Mouse (Mus musculus) CD4-positive, CD25-positive, alpha-beta regulatory T cell, adult 4 months (primary cell): ENCODE data around the gene Coq4. TPM values are rescaled to one million over a fixed set of nuclear protein-coding genes. Genes with fewer than 3 reads are reported as not detected.
"Not testable (repeated sequence)": the region's sequence is repeated elsewhere in the genome, so short reads cannot be mapped to it uniquely, and the experiment has no call there.

ENCODE experiments used
- ATAC-seq: one replicate; pipeline ENCODE4 v1.8.0; 2017
- polyA plus RNA-seq, 2 experiments: library from polyadenylated mRNA; unstranded; fragments of 100-300 nt; shearing (Covaris generic); gene quantifications; one replicate each; pipeline ENCODE4 v1.2.1; 2017

Coq4 gene
- polyA plus RNA-seq = 10 to 100 TPM in 1 of 2 experiments, 1 to 10 TPM in 1; 5.0 to 11.6 TPM

DNA sequence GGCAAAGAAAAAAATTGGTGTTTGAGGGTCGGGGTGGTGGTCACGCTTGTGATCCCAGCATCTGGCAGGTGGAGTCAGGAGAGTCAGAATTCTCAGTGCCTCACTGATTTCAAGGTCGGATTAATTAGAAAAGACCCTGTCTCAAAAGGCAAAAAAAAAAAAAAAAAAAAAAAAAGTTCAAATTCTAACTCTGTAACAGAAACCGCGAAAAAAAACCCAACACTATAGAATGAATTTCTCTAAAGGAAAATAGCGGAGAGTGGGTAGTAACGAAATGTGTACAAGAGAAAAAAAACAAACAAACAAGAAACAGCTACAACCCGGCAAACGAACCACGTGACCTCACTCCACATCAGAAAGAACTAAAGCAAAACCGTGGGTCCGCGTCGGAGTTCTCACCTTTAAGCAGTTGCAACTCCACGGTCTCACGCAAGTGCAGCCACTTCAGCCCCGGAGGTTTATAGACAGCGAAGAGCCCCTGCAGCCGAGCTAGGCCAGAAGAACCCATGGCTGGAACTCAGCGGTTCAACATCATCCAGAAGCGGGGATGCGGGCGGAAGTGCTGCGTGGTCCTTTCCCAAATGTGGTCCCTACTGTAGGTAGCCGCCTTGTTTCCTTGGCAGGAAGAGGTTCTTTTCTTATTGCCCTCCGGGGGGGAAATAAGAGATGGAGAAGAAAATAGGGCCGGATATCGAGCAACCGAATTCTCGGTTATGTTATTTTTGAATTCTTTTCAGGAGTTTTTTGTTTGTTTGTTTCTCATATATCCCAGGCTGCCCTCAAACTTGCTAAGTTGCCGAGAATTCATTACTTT, at the start of gene Coq4:
Gene Coq4, plus strand, starts transcription at position 390 of the 814 bp plus-strand sequence.
- ATAC-seq = peak; percentile 92

DNA sequence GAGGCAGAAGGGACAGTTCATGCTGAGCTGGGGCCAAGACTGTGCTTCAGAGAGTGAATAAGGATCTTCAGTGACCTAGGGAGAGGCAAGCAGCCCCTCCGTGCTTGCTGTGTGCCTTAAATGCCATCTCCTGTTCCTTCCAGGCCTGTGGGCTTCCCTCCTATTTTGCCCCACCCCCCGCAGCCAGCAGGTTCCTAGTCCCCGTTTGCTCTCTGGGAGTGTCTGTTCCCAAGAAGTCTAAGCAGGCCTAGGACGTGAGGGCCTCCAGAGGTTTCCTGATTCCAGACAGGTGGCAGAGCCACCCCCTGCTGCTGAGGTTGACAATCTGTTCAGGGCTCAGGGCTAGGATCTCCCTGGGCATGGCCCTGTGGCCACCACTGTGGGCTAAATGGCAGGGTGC, 48.5 kb upstream of the Coq4 start:
- no peak for ATAC-seq

DNA sequence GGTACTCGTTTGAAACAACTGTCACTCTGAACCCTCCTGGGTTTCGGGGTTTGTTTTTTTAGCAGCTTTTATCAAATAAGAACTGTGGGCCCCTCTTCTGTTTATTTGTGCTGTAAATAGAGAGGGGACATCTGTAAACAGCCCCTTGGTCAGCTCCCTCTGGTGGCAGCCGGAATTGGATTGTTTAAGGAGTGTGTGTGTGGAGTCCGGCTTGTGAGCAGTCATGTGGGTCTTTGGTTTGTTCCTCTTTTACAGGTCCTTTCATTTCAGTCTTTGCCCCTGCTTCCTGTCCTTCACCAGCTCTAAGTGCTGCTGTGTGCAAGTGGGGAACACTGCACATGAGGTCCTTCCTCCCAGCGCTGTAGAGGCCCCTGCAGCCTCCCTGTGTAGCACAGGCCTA, 47.9 kb upstream of the Coq4 start:
- ATAC-seq = no peak

DNA sequence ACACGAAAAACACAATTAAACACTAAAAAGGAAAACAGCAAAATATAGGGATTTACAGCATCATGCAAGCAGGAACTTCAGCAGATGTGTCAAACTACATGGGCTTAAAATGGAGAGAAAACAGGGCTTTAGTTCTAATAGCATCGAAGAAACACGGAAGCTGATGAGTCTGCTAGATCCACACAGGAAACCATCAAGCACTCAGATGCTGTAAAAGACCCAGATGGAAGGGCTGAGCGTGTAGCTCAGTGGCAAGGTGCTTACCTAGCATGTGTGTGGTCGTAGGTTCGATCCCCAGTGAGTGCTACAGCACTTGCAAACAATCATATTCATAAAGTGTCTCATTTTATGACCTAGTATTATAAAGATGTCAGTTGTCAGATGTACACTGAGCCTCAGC, 46.1 kb upstream of the Coq4 start:
- ATAC-seq = no peak

DNA sequence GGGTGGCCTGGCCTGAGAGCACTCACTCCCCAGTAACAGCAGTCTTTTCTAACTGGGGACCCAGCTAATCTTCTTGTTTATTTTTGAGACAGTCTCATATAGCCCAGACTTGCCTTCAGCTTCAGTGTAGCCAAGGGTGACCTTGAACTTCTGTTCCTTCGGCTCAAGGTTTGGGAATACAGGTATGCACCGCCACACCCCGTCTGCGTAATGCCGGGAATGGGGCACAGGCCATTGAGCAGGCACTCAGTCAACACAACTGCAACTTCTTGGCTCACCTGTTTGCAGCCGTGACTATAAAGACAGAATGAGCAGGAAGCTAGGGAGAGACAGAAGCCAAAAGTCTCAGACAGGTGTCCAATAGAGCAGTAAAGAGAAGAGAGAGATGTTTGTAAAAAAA, 43.0 kb upstream of the Coq4 start:
- ATAC-seq = no peak

DNA sequence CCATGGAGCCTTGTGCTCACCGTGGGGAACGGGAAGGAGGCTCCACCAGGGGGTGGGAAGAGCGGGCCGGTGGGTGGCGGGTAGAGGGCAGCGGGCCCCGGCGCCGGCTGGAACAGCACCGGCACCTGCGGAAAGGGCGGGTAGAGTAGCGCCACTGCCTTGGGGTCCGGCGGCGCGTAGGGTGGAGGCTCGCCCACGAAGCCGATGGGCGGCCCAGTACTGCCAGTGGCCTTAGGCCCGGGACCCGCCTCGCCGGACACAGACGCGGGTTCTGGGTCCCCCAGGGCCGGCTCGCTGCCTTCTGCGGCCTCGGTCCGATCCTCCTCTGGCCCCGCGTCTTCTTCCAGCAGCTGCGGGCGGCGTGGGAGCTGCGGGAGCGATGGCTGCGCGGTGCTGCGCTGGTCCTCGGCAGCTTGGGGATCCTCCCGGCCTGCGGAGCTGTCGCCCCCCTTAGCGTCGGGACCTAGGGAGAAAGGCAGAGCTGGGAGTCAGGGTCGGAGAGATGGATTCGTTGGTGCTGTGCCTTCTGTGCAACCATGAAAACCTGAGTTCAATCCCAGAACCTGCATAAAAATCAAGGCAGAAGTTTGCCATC, 40.0 kb upstream of the Coq4 start:
- no peak for ATAC-seq

DNA sequence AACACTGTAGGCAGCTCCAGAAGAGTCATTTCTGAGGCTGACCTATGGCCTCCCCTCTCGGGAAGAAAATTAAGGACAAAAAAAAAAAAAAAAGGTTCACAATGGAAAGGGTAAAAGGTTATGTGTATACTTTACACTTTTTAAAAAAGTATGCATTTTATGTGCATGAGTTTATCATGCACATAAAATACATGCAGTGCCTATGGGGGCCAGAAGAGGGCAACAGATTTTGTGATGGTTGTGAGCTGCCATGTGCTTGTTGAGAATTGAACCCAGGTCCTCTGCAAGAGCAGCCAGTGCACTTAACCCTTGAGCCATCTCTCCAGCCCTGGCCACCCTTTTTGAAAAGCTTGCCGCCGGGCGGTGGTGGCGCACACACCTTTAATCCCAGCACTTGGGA, 39.4 kb upstream of the Coq4 start:
- no peak for ATAC-seq

DNA sequence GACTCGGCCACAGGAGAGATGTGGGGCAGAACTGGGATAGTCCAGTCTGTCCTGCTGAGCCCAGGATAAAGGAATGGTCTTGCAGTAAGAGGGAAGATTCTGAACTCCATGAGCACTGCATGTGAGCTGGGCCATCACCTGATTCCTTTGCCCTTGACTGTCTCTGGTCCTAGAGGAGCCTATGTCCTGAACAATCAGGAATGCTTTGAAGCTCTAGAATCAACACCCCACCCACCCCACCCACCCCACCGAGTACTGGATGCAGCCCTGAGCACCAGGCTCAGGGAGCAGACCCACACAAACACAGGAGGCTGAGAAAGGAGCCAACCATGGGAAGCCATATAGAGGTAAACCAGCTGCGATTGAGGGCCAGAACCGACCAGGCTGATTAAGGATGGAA, 38.8 kb upstream of the Coq4 start:
- no peak for ATAC-seq

DNA sequence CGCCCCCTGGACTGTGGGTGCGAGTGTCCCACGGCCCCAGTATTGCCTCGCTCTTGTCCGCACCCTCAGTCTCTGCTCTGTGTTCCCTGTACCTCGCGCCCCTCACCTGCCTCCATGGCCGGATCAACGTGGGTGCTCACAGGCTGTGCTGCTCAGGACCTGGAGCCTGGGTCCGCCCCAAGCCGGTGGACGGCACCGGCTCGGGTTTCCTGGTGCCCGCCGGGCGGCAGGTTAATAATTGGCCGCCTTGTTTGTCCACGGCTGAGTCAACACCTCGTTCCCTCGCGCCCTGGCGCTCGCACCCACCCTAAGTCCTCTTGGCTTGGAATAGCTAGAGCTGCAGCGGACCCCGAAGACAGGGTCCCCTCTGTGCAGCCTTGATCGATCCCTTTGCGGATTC, 35.8 kb upstream of the Coq4 start, which contains the start of gene Gm13420:
Gene Gm13420, minus strand, starts transcription at position 189 of the 400 bp plus-strand sequence.
- no peak for ATAC-seq

DNA sequence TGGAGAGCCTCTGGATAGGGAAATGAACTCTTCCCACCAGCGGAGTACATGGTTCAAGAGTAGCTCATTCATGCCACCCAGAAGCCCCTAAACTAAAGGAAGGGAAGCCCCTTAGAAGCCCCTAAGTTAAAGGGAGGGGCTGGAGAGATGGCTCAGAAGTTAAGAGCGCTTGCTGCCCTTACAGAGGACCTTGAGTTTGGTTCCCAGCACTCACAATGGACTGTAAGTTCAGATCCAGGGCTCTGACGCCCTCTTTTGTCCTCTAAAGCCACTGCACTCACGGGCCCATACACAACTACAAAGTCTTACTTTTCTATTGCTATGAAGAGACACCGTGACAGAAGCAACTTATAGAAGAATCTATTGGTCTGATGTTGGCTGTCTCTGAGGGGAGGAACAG, 34.9 kb upstream of the Coq4 start:
- ATAC-seq = no peak

DNA sequence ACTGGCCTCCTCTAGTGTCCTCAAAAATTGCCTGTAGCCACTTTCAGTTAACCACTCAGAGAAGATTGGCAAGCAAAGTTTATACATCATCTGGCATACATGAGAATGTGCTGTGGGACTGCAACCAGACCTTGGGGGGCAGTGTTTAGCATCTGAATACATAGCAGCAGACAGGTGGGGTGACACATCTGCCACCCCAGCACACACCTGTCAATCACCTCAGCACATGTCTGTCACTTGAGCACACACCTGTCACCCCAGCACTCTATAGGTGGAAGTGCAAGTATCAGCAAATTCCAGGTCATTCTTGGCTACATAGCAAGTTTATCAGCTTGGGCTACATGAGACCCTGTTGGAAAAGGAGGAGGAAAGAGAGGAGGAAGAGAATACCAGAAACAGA, 31.6 kb upstream of the Coq4 start:
- ATAC-seq = no peak

DNA sequence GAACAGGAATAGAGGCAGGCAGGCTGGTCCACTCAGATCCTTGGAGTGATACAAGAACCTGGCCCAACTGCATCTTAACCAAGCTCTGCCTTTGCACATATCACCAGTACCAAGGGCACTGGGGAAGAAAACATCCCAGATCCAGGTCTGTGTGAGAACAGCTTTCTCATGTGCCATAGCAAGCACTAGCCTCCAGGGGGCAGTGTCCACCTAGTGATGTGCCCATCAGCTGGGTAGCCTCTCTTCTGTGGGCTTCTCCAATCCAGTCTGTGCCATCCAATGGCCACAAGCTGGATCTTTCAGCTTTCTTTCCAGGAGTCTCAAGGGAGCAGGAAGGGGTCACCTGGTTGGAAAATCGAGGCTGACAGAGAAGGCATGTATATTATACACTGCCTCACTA, 22.5 kb upstream of the Coq4 start:
- ATAC-seq = peak; percentile 37

DNA sequence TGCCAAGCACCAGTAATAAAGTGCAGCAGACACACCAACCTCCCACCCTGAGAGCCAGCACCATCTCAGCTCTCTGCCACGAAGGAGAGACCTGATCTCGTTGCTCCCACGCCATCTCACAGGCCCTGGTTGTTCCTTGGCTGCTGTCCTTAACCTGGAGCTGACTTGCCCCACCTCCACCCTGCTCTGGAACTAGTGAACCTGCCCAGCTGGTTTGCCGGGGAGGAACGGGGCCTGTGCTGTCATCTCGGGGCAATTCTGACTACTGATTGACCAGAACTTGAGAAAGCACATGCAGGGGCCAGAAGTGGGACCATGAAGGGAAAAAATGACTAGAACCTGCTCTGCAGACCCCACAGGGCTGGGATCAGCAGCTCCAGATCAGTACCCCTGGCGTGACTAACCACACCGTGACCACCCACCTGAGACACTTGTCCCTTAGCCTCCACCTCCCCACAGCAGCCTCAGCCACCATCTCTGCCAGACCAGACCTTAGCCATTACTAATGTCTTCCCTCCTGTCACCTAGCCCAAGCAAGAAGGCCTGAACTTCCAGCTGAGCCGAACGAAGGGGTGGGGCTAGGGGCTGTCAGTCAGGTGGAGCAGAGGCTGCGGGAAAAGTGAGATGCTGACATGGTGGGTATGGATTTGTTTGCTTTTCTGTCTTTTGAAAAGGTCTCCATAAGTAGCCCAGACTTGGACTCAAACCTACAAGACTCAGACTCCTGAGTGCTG, 19.1 kb upstream of the Coq4 start:
- no peak for ATAC-seq

DNA sequence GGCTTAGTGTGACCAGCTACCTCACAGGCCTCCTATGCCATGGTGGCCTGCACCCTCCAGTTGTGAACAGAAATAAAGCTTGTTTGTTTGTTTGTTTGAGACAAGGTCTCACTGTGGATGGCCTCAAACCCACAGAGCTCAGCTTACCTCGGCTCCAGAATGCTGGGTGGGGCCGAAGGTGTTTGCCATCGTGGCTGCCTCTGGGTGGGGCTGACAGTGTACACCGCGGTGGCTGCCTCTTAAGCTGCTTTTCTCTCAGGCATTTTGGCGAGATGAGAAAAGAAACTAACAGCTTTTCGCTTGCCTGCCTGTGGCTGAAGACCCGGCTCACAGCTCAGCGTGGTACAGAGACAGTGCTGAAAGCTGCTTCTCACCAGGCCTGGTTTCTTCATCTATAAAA, 18.4 kb upstream of the Coq4 start:
- ATAC-seq = no peak

DNA sequence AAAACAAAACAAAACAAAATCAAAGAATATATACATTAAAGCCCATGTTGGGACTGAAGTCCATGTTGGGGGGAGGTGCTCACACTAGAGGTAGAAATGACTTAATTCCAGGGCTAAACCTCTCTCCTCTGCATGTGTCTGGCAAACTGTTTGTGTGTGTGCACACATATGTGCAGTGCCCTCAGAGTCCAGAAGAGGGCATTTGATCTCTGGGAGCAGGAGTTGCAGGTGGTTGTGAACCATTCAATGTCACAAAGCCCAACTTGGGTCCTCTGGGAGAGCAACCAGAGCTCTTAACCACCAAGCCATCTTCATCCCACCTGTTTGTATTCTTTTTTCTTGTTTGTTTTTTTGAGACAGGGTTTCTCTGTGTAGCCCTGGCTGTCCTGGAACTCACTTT, 17.1 kb upstream of the Coq4 start:
- no peak for ATAC-seq

DNA sequence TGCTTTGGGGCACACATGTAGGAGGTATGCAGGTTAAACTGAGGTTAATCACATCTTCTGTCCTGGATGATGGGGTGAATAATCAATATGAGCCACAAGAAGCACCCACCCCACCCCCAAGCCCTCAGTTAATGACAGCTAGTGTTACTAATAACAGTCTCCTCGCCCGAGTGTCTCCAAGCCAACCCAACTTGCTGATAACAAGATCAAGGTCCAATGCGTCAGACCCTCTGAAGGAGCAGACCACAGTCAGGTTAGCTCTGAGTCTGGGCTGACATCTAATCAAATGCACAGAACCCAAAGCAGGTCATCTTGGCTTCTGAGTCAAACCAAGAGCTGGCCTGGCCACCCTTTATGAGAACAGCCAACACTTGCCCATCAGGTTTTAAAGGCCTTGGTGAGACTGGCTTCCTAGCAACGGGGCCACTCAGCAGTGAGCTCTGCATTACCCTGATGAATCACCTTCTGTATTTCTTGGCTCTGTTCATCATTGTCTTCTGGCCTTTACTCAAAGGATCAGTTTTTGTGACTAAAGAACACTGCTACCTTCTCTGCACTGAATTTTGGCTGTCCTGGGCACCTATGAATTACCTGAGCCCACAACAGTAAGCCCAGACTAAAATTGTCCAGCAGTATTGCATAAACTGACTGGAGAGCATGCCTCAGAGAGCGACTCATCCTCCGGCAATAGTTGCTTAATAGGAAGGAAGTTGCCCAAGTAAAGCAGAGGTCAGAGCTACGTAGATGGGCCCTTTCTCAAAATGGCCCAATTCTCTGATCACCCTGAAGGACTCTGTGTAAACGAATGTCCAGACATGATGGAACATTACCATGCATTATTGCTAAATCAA, 15.5 kb upstream of the Coq4 start:
- no peak for ATAC-seq

DNA sequence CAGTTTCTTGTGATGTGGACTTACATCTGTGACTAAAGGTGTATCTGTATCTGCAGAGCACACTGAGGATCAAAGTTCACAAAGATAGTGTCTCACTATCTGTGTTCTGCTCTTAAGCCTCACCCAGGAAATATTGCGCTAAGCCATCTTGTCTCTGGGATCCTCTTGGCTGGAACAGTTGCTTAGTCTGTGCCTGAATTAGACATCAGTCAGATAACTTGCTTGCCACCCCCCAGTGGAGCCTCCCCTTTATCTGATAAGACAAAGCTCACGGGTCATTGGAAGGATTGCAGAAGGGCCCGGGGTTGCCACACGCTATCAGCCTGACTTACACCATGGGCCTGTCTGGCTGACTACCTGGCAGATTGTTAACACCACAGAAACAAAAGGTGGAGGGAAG, 14.0 kb upstream of the Coq4 start:
- ATAC-seq = no peak

DNA sequence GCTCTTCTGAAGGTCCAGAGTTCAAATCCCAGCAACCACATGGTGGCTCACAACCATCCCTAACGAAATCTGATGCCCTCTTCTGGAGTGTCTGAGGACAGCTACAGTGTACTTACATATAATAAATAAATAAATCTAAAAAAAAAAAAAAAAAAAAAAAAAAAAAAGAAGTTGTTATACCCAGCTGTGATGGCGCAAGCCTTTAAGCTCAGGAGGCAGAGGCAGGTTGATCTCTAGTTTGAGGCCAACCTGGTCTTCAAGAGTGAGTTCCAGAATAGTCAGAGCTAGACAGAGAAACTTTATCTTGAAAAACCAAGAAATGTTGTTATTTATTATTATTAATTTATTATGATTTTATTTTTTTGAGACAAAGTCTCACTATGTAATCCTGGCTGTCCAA, 6.0 kb upstream of the Coq4 start:
- ATAC-seq = not testable (repeated sequence)

DNA sequence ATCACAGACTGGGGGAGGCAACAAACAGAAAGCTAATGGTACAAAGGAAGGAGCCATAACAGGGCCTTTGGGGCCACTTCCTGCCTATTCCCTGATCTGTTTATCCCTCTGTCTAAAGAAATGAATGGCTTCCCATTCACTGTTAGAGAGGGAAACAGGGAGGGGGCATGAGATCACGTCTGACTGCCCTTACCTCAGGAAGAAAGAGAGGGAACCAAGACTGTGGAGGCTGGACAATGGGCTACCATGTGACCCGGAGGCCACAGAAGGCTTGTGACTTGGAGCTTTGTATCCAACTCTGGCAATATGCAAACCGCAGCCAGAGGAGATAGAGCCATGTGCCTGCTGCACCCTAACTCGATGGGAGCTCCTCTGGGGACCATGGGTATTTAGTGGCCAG, 3.0 kb upstream of the Coq4 start:
- no peak for ATAC-seq

DNA sequence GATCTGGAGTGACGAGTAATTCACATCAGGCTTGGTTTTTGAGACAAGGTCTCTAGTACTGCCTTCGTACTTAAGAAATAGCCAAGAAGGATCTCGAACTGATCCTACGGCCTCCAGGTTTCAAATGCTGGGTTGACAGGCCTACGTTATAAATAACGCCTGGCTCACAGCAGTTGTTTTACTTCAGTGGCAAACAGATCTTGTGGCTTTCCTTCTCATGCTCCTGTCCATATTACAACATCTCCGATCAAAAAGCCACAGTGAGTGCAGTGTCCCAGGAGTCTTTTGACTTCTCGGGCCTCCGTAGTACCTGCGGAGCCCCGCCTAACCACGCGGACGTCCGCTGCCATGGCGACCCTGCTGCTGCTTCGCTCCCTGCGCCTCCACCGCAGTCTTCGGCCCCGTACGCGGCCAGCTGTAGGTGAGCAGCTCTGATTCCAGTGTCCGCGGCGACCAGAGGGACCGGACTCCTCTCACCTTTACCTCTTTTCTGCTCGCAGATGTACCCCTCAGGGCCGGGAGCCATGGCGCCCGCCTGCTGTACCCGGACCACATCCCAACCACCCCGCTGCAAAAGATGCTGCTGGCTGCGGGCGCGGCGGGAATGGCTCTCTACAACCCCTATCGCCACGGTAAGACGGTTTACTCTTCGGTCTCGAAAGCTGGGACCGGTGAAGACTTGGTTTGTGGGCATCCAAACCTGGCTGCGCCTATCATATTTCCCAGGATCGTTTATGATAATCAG, 816 bp downstream of the Coq4 start, which contains the start of gene Trub2:
Gene Trub2, minus strand, starts transcription at position 566 of the 745 bp plus-strand sequence.
- peak; percentile 80 for ATAC-seq

DNA sequence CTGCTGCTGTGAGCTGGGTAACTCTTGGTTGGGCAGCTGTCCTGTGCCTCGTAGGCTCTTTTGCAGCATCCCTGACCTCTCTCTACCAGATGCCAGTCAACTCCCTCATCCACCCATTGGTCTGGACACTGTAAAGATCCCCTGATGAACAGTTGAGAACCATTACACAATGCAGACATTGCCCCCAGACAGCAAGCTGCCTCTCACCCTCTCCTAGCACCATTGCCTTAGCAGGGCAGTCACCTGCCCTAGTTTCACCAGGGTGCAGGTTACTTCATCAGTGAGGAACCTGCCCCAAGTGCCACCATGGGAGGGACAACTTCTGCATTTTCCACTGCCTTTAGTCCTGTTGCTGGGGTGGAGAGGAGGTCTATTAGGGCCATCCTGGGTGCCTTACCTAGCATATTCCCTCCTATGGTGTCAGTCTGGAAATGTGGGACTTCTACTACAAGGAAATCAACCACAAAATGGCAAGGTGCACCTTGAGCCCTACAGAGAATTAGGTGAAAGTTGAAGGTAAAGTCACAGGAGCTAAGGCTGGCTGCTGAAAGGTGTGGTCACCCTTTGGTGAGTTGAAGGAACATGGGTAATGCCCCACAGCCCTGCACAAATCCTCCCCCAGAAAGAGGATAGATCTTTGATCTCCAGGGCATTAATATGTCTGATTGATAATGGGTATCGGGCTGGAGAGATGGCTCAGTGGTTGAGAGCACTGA, 5.6 kb downstream of the Coq4 start:
- no peak for ATAC-seq
